Mouse (Mus musculus): Measurements from ENCODE around the gene Mpp2.
A peak's percentile ranks its signal among the peaks of the same experiment; 100 is the strongest.

Gene Mpp2

GRCm38 (mm10) chr11:102087931-102088898 is at the start of gene Mpp2:
Gene Mpp2, minus strand, starts transcription at chr11:102088515.
- DNase-seq (ENCODE audit: low spot score): no peak

GRCm38 (mm10) chr11:102137625-102138446 is 49.5 kb upstream of the Mpp2 start:
- DNase-seq (ENCODE audit: low spot score): no peak

GRCm38 (mm10) chr11:102134516-102134915 is 46.2 kb upstream of the Mpp2 start:
- DNase-seq (ENCODE audit: low spot score): no peak

GRCm38 (mm10) chr11:102117386-102117785 is 29.1 kb upstream of the Mpp2 start:
- no peak for DNase-seq (ENCODE audit: low spot score)

GRCm38 (mm10) chr11:102116241-102116640 is 27.9 kb upstream of the Mpp2 start:
- no peak for DNase-seq (ENCODE audit: low spot score)

GRCm38 (mm10) chr11:102111576-102111975 is 23.3 kb upstream of the Mpp2 start:
- DNase-seq (ENCODE audit: low spot score): no peak

- DNase-seq (ENCODE audit: low spot score): no peak
Observed at GRCm38 (mm10) chr11:102107732-102108131, 19.4 kb upstream of the Mpp2 start, which contains the start of gene Pyy. Gene Pyy, minus strand, starts transcription at chr11:102107832.

- DNase-seq (ENCODE audit: low spot score): no peak
Observed at GRCm38 (mm10) chr11:102106911-102107310, 18.6 kb upstream of the Mpp2 start.

GRCm38 (mm10) chr11:102102485-102103258 is 14.4 kb upstream of the Mpp2 start:
- DNase-seq (ENCODE audit: low spot score): peak; percentile 56

GRCm38 (mm10) chr11:102101219-102101618 is 12.9 kb upstream of the Mpp2 start, which contains the start of gene Ppy:
Gene Ppy, minus strand, starts transcription at chr11:102101319.
- no peak for DNase-seq (ENCODE audit: low spot score)

GRCm38 (mm10) chr11:102096887-102097391 is 8.6 kb upstream of the Mpp2 start:
- peak; percentile 64 for DNase-seq (ENCODE audit: low spot score)

- no peak for DNase-seq (ENCODE audit: low spot score)
Observed at GRCm38 (mm10) chr11:102096446-102096845, 8.1 kb upstream of the Mpp2 start.

- DNase-seq (ENCODE audit: low spot score): no peak
Observed at GRCm38 (mm10) chr11:102095676-102096075, 7.4 kb upstream of the Mpp2 start.

- DNase-seq (ENCODE audit: low spot score): peak; percentile 53
Observed at GRCm38 (mm10) chr11:102089088-102089808, 933 bp upstream of the Mpp2 start.

GRCm38 (mm10) chr11:102087081-102087751 is 1.1 kb downstream of the Mpp2 start:
- DNase-seq (ENCODE audit: low spot score): peak; percentile 40

GRCm38 (mm10) chr11:102086331-102086730 is 2.0 kb downstream of the Mpp2 start:
- no peak for DNase-seq (ENCODE audit: low spot score)

- no peak for DNase-seq (ENCODE audit: low spot score)
Observed at GRCm38 (mm10) chr11:102084159-102084558, 4.2 kb downstream of the Mpp2 start.

GRCm38 (mm10) chr11:102083193-102083592 is 5.1 kb downstream of the Mpp2 start:
- DNase-seq (ENCODE audit: low spot score): no peak

- DNase-seq (ENCODE audit: low spot score): peak; percentile 76
Observed at GRCm38 (mm10) chr11:102082322-102082721, 6.0 kb downstream of the Mpp2 start.

GRCm38 (mm10) chr11:102073722-102074121 is 14.6 kb downstream of the Mpp2 start:
- DNase-seq (ENCODE audit: low spot score): no peak
